Mouse (Mus musculus) thymus, postnatal 10 days (tissue): Measurements from ENCODE around the gene Pcyt1a.
"Not testable (repeated sequence)": the region's sequence is repeated elsewhere in the genome, so short reads cannot be mapped to it uniquely, and the experiment has no call there.

Experiments used
- DNase-seq, 2 experiments: peaks; one replicate each; pipeline ENCODE4 v3.0.0; 2021; ENCODE audit warnings: low spot score in 2 of 2

Pcyt1a gene

DNA sequence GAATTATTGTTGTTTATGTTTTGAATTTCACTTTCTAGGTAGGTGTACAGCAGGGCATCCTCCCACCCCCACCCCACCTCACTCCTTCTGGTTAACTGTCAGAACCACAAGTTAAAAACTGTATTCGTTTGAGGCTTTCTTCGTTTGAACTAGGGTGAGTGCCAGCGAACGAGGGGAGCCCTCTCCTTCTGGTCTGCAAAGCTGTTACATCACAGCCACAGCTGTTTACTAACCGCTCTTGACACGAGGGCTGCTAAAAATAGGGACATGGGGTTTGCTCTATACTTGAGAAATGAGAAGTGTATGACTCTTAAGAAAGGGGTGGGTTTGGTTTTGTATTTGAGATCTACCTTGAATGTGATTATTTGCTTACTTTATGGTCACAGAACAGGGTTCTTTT is 3.3 kb downstream of the Pcyt1a start:
- DNase-seq = peak; percentile 71 to 74

DNA sequence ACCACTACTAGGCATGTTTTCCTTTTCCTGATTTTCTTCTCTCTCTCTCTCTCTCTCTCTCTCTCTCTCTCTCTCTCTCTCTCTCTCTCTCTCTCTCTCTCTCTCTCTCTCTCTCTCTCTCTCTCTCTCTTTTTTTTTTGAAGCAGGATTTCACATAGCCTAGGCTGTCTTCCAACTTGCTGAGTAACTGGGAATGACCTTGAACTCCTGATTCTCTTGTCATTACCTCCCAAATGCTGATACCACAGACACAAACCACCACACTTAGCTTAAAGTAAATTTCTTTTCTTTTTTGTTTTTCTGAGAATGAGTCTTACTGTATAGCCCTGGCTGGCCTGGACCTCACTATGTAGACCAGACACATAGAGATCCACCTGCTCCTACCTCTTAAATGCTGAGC is 4.0 kb downstream of the Pcyt1a start:
- no peak for DNase-seq

DNA sequence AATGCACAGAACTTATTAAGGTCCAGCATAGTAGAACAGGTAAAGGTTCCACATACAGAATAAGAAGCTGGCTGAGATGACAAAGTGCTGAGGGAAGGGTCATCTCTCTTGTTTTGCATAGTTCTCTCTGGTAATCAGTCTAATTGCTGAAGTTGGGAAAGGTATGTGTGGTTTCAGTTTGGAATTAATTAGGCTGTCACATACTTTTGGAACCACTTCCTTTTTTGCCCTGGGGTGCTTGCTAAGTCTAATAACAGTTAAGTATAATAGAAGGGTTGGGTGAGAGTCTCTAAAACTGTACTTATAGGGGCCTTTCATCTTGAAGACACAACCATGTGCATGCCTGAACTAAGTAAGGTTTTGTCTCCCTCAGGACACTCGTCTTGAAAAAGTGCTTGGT is 5.9 kb downstream of the Pcyt1a start:
- no peak for DNase-seq

DNA sequence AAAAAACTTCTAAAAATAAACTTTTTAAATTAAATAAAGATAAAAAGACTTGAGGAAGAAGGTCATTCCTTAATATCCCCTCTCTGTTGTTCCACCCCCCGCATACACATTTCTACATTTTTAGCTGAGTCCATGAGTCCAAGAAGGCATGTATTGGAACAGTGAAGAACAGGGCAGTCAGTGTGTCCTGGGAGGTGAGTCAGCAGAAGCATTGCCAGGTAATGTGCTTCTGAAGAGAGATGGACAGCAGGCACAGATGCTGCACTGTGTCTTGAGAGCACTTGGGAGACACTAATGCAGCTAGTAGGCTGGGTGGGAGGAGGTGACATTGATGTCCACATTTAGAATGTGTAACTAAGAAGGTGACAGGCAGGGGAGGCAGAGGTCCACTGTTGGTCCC is 6.5 kb downstream of the Pcyt1a start:
- no peak for DNase-seq

DNA sequence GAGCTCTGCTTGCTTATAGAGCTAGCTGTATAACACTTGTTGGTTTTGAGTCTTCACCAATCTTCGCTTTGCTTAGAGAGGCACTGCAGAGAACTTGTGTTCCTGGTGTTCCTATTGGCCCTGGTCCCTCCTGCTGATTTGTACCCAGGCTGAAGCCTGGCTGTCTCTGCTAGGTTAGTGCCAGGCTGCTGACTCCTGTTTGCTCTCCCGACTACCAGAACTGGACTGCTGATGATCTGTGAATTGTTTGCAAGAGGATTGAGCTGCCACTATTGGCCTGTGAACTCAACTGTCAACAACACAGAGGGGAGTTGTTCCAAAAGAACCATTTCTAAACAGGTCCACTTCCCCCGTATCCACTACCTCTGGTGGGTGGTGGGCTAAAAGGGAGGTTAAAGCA is 10.7 kb downstream of the Pcyt1a start:
- no peak for DNase-seq

DNA sequence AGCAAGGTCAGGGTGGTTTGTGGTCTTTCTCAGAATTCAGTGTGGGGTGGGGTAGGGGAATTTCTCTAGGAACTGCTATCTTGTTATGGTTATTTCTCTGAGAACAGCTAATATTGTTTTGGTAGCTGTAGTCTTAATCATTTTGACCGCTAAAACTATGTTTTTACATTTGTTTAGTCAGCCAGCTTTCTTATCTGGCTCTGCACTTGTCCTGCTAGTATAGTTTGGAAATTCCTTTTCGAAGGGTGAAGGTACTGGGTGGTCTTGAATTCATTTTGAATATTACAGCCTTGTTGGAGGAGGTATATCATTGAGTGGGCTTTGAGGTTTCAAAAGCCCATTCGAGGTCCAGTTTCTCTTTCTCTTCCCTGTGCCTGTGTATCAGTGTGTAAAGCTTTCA is 13.9 kb downstream of the Pcyt1a start:
- not testable (repeated sequence) for DNase-seq

DNA sequence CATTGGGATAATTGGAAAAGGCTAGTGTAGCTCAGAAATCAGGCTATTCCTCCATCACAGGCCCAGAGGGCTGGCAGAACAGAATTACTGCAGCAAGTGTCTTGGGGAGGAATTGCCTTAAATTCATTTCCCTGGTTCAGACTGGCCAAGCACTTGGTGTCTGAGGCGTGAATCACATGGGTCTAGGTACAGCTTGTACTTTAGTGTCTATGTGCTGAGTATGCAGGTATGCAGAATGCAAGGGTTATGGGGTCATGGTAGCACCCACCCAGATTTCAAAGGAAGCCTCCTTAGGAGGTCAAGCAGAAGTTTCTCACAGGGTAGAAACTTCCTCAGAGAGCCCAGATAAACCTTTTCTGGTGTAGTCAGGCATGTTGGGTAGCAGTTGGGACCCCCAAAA is 14.8 kb downstream of the Pcyt1a start:
- DNase-seq = no peak

DNA sequence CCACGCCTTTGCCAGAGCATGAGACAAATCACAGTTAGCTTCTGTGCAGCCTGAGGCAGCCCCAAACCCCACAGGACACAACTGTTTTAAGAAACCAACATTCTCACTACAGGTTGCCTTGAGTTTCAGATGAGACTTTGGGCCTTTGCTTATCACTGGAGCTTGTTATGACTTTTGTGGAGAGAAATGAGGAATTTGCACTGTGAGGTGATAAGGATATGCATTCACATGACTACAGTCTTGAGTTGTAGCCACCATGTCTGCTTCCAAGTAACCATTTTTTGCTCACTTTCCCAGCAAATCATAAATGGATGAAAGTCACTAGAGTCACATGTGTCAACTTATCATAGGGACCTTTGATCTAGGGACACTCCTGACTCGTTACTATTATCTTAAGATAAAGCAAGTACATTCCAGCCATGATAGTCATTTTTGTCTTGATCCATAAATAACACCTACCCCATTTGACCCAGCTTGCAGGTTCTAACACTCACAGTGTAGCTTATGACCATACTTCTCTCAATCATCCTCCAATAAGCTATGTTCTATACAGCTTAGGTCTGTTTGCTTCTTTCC is 15.9 kb downstream of the Pcyt1a start:
- DNase-seq = no peak

DNA sequence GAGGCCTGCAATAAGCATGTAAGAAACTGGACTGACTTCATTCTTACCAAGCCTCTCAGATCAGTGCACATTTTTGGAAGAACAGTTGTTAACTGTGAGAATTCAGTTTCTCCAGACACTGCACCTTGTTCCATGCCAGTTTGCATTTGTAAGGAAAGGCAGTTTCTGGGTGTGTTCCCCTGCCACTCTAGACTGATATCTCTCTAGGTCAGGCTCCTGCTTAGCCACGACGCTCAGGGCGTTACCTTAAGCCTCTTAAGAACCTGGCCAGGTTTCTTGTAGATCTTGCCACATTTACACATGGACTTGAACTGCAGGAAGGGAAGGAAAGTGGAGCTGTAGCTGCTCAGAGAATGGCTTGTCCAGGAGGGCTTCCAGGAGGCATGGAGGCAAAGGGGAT is 18.9 kb downstream of the Pcyt1a start:
- no peak for DNase-seq

DNA sequence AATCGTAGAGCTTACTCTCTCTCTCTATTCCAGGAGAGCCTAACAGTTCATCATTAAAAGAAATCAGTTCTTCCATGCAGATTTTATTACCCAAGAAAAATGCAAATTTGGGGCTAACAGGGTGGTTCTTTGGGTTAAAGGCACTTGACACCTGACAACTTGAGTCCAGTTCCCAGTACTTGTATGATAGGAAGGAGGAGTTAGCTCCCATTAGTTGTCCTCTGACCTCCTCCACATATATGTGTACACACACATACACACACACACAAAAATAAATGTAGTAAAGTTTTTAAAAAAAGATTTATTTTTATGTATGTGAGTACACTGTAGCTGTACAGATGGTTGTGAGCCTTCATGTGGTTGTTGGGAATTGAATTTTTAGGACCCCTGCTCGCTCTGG is 19.4 kb downstream of the Pcyt1a start:
- no peak for DNase-seq

DNA sequence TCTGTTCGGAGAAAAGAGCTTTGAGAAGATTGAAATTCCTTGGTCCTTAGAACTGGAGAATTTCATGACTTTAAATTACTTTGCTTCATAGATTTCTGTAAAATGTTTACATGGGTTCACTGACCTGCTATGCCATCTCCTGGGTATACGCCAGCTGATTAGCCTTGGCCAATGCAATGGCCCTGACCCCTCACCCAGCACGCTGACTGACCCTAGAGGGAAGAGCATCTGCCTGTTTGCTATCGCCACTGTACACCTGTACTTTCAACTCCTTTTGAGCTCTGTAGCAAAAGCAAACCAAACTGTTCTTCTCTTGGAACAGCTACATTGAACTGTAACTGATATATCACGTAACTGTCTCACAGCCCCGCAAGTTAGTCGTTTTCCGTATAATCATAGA is 22.4 kb downstream of the Pcyt1a start:
- DNase-seq = no peak

DNA sequence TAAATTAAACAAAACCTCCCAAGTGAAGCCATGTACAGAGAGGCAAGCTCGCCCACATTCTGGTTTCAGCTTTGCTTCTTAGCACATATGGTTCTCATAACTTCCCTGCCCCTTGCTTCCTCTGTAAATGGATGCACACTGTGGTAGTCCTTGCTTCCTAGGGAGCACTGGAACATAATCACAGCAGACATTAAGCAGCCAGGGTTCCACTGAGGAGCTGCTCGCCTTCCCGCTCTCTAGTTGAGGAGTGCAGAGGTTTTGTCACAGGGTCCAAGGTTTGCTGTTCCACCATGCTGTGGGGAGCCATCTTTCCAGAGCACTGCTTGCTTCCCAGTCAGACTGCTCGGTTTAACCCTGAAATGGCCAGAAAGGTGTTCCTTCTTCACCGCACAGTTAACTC is 23.9 kb downstream of the Pcyt1a start:
- no peak for DNase-seq

DNA sequence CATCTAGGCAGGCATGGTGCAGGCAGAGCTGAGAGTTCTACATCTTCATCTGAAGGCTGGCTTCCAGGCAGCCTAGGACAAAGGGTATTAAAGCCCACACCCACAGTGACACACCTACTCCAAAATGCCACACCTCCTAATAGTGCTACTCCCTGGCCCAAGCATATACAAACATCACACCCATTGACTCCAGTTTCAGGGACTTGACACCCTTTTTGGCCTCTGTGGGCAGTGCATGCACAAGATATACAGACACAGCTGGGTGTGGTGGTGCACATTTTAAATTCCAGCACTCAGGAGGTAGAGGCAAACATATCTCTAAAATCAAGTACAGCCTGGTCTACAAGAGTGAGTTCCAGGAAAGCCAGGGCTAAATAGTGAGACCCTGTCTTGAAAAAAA is 25.4 kb downstream of the Pcyt1a start:
- no peak for DNase-seq

DNA sequence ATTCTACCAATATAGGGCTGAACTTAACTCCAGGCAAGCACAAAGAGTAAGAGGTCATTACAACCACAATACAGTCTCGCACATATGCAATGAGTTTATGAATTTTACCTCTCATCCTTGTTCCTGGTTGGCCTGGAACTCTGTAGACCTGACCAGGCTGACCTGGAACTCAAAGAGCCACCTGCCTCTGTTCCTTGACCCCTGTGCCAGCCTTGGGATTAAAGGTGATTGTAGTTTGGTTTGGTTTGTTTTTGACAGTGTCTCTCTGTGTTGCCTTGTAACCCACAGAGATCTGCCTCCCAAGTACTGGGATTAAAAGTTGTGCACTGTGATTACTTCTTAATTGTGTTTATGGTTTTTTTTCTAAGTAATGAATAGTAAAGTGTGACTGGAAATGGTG is 26.0 kb downstream of the Pcyt1a start:
- no peak for DNase-seq

DNA sequence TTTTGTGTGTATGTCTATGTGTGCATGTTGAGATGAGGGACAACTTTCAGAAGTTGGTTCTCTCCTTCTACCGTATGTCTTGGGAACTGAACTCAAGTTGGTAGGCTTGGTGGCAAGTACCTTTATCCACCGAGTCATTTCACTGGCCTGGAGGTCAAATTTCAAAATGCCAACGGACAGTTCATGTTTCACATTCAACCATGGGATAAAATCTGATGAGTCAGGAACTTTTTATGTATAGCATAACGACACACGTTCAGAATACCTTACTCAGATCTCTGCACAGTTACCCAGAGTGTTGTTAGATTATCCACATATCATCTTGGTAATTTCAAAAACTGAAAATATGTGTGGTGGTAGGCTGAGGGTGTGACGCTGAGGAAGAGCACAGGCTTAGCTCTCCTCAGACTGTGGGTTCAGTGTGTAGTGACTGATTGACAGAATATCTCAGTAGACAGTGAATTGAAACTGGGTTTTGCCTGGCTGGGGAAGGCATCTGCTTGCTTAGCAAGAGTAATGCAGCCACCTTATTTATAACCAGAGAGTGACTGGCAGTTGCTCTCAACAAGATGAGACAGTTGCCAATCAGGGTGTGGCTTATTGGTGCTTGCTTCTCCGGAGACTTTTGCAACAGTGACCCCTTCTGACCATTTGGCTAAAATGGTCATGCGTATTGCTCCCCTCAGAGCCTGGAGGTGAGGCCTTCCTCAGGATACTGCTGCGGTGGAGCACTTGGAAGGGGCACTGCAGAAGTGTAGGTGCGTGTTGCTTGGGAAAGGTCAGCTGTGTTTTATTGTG is 27.1 kb downstream of the Pcyt1a start:
- DNase-seq = peak; percentile 23 to 46

DNA sequence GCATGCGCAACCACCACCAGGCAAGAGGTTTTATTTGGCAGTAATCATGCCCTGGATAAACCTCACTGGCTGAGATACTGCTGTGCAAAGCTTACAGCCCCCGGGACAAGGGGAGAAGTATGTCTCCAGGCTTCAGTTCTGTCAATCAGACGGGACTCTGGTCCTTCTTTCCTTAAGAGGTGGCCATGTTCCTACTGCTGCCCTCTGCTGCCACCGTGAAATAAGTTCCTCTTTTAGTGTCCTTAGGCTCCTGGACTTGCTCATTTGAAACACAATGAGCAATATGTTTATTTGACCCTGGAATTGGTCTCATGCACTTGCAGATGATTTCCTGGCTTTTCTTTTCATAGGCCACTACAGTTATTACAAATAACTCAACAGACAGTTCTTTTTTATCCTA is 29.8 kb downstream of the Pcyt1a start:
- DNase-seq = no peak

DNA sequence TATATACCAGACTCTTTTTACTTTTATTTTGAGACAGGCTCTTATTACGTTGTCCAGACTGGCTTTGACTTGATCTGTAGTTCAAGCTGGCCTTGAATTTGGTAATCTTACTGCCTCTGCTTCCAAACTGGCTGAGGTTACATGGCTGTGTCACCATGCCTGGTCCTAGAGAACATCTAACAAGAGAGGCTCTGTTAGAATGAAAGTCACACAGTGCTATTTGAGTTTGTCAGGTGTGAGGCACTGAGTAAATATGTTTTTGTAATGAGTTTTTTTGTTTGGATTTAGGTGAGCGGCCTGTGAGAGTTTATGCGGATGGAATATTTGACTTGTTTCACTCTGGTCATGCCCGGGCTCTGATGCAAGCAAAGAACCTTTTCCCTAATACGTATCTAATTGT is 31.0 kb downstream of the Pcyt1a start:
- no peak for DNase-seq

DNA sequence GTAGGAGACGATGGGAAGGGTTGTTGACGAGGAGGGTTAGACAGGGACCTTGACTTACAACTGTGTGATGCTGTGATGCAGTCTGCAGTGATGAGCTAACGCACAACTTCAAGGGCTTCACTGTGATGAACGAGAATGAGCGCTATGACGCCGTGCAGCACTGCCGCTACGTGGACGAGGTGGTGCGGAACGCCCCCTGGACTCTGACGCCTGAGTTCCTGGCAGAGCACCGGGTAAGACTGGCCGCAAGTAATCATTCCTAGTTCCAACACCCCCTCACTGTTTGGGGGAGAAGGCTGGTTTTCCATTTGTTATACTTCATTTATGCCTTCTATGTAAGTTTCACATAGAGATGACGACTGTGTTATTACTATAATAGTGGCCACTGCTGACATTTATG is 32.2 kb downstream of the Pcyt1a start:
- no peak for DNase-seq

DNA sequence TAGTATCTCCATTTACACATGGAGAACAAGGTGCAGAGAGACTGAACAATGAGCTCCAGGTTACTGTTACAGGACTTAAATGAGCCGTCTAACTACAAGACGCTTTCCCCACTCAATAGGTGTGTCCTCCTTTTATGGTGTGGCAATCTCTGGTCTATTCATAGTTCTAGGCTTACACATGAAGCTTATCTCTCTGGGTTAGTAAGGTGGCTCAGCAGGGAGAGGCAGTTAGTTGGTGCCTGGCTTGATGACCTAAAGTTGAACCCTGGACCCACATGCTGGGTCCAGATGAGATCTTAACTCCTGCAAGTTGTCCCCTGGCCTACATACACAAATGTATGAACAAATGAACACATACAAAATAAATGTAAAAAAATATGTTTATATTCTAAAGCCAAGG is 32.7 kb downstream of the Pcyt1a start:
- DNase-seq = no peak

DNA sequence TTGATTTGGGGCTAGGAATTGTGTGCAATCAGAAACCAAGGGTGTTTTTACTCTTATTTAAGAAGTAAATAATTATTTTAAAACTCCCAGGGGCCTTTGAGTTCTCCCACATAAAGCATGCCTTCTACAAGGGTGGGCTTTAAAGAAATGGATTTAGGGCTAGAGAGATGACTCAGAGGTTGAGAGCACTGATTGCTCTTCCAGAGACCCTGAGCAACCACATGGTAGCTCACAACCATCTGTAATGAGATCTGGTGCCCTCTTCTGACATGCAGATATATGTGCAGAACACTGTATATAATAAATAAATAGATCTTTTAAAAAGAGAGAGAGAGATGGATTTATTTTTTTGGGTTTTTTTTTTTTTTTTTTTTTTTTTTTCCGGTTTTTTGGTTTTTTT is 34.2 kb downstream of the Pcyt1a start:
- no peak for DNase-seq

DNA sequence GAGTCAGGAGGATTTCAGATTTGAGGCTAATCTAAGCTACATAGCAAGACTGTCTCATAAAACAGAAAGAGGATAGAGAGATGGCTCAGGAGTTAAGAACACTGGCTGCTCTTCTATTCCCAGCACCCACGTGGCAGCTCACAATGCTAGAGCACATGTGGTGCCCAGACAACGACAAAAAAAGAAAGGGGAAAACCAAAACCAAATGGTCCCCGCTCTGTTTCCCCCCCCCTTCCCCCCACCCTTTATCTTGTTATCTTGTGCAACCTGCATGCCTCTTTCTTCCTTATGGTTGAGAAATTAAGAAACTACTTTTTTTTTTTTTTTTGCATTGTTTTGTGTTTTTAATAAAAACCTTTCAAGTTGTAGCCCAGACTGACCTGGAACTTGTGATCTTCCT is 37.8 kb downstream of the Pcyt1a start:
- DNase-seq = no peak

DNA sequence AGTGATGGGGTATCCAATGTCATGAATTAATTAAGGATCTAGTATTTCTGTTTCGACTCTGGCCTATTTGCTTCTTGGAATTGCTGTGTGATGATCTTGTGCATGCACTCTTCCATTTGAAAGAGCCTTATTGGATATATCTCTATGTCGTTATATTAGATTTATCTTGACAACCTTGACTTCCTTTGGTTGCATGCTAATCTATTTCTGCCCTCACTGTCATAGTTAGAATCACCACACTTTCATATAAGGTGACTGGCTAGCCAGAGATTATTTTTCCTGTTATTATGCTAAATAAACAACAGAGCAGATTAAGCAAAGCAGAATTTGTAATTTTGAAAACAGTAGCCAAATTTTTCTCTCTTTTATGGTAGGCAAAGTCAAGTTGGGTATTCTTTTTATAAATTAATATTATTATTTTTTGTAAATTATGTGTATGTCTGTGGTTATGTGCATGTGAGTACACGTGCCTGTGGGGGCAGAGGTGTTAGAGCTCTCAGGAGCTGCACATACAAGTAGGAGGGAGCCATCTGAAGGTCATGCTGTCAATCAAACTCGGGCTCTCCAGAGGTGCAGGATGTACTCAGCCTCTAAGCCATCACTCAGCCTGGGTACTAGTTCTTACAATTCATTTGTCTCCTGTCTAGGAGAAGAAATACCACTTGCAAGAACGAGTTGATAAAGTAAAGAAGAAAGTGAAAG is 38.8 kb downstream of the Pcyt1a start:
- DNase-seq = no peak

DNA sequence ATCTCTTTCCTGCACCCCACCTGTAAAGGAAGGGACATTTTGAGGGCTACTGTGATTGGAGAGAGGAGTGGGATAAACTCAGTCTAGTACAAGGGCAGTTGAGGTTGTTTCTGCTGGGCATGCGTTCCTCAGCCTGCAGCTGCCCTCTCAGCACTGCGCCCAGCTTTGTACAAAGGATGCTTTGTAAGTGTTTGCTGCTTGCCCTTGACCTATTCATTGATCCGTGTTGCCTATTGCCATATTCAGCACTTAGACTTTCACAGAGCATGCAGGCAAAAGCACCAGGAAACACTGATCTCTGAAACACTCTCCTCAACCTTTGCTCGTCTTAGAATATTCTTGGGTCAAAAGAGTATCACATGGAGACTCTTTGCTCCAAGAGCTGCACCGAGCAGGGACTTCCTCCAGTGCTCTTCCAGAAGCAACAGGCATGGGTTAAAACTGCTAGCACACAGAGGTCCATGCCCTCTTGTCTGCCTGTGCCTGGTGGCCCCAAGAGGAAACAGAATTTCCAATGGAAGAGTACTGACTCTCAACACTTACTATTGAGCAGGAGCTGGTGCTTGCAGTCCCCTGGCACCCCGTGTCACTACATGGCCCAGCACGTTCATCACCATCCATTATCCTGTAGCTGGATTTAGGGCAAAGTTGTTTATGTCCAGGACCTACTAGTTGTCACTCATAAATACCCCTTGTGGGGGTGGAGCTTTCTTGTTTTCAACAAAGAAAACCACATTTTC is 41.7 kb downstream of the Pcyt1a start:
- DNase-seq = no peak
